Mouse (Mus musculus) embryonic facial prominence, embryonic 12.5 days (tissue): ENCODE measurements around the gene Pdlim5. TPM values are rescaled to one million over a fixed set of nuclear protein-coding genes. Genes with fewer than 3 reads are reported as not detected.

Experiments used
- ATAC-seq: fragments of 200-750 bp; cut with Nextera tagmentation; 2 replicates; pipeline ENCODE4 v1.8.0; 2017; ENCODE audit not compliant: insufficient number of reproducible peaks, insufficient read depth, low FRiP score, low TSS enrichment
- H3K27ac ChIP-seq: fragments of 300-500 bp; sonication (generic); 2 replicates; pipeline ENCODE4 v1.5.1; 2016; ENCODE audit warnings: mild to moderate bottlenecking
- H3K27me3 ChIP-seq: fragments of 300-500 bp; sonication (generic); 2 replicates; pipeline ENCODE4 v1.6.1; 2016; ENCODE audit warnings: mild to moderate bottlenecking, moderate library complexity
- H3K36me3 ChIP-seq: fragments of 300-500 bp; sonication (generic); 2 replicates; pipeline ENCODE4 v1.6.1; 2016; ENCODE audit warnings: mild to moderate bottlenecking
- H3K4me1 ChIP-seq: fragments of 300-500 bp; sonication (generic); 2 replicates; pipeline ENCODE4 v1.6.1; 2016
- H3K4me2 ChIP-seq: fragments of 300-500 bp; sonication (generic); replicated peaks from 2 replicates; pipeline ENCODE4 v1.6.1; 2016; ENCODE audit warnings: mild to moderate bottlenecking, moderate library complexity
- H3K4me3 ChIP-seq: fragments of 300-500 bp; sonication (generic); 2 replicates; pipeline ENCODE4 v1.5.1; 2016; ENCODE audit warnings: mild to moderate bottlenecking
- H3K9ac ChIP-seq: fragments of 300-500 bp; sonication (generic); 2 replicates; pipeline ENCODE4 v1.6.1; 2016; ENCODE audit warnings: mild to moderate bottlenecking, moderate library complexity
- H3K9me3 ChIP-seq: fragments of 300-500 bp; sonication (generic); 2 replicates; pipeline ENCODE4 v1.6.1; 2016; ENCODE audit warnings: mild to moderate bottlenecking, moderate library complexity
- WGBS: fragments of 180-500 bp; shearing (Covaris S2); methylation state at CpG from one replicate; pipeline ENCODE4 v1.1.7; 2016; 5-methylcytosine and 5-hydroxymethylcytosine counted together
- polyA plus RNA-seq: library from polyadenylated mRNA; unstranded; fragments of >200 nt; fragmentation: Nextera tagmentation; extraction: Ambion mirVana; gene quantifications from 2 replicates; pipeline ENCODE4 v1.2.1, GENCODE M21; 2016

The Pdlim5 gene
- polyA plus RNA-seq, 1 experiment from 2014 or later: 16.2 TPM

GRCm38 (mm10) chr3:142434127-142434785 lies 38.8 kb upstream of the Pdlim5 start:
- no peak overlapping the region for H3K9ac ChIP-seq
- ATAC-seq: no peak
- H3K36me3 ChIP-seq: no peaks in the 10 kb centered on the region
- H3K27ac ChIP-seq: no peak overlapping the region
- H3K27me3 ChIP-seq: no peaks in the 10 kb centered on the region
- H3K4me1 ChIP-seq: 0 out of 2 replicates have a peak, but pooled peaks cover 6% of the 10 kb centered on the region
- H3K9me3 ChIP-seq: no peaks in the 10 kb centered on the region
- no peak overlapping the region for H3K4me3 ChIP-seq
- WGBS: 73% methylated on average over 7 of the region's 7 CpGs
- H3K4me2 ChIP-seq: no peak overlapping the region

DNA sequence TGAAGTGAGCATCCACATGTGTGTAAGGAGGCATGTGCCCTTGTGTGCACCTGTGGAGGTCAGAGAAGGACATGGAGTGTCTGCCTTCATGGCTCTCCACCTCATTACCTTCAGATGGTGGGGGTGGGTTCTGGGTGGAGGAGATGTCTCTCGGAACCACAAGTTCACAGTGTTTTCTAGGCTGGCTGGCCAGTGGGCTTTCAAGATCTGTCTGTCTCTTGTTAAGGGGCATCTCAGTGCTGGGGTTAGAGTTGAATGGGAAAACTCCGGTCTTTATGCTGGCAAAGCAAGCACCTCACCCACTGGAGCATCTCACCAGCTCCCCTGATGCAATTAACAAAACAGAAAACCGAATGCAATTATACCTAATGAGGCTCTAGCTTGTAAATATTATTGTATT lies 36.0 kb upstream of the Pdlim5 start:
- Histone ChIP-seq H3K4me1 (no peaks in the 10 kb centered on the region), H3K27ac (no peak overlapping the region), H3K9me3 (no peaks in the 10 kb centered on the region), H3K4me2 (no peak overlapping the region), H3K27me3 (no peaks in the 10 kb centered on the region), H3K4me3 (no peak overlapping the region), H3K36me3 (no peaks in the 10 kb centered on the region), H3K9ac (no peak overlapping the region)
- 71% methylated on average over 3 of the region's 3 CpGs for WGBS
- no peak for ATAC-seq

DNA sequence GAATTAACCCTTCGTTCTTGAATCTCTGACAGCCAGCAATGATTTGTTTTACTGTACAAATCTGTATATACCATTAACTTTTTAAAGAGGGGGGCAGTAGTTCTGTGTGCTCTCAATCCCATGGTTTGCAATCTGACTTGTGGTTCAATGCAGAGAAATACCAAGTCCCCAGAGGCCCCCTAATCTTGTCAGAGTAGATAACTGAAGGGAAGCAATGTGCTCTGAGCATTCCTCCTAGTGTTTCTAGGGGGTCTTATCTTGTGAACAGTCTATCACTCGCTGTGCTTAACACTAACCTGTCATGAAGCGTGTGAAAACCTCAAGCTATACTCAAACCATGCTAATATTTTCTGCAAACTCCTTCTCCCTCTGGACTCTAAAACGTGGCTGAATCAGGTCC lies 34.6 kb upstream of the Pdlim5 start:
- H3K9me3 ChIP-seq: no peaks in the 10 kb centered on the region
- 77% methylated on average over 4 of the region's 4 CpGs for WGBS
- H3K4me3 ChIP-seq: no peak overlapping the region
- H3K36me3 ChIP-seq: no peaks in the 10 kb centered on the region
- no peaks in the 10 kb centered on the region for H3K27me3 ChIP-seq
- H3K4me2 ChIP-seq: no peak overlapping the region
- H3K4me1 ChIP-seq: no peaks in the 10 kb centered on the region
- H3K27ac ChIP-seq: no peak overlapping the region
- ATAC-seq: no peak
- H3K9ac ChIP-seq: no peak overlapping the region

DNA sequence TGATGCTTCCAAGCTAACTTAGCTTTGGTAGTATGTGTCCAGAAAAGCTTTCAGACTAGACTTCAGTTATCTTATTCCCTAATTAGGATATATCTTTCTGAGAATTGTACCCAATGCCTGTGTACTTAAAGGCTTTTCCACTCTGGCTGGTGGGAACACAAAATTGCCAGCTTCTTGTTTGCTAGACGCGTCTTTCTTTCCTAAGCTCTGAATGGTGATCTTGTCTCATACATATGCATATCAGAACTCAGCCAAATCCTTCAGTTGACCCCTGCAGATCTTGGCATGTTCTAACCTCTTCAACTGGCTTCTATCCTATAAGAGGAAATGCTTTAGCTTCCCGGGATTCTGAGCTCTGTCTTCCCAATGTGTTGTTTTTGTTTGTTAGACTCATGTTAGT lies 31.3 kb upstream of the Pdlim5 start:
- ATAC-seq: no peak
- Histone ChIP-seq H3K9ac (no peak overlapping the region), H3K27ac (no peak overlapping the region), H3K4me2 (no peak overlapping the region), H3K27me3 (no peaks in the 10 kb centered on the region), H3K4me1 (no peaks in the 10 kb centered on the region), H3K36me3 (no peaks in the 10 kb centered on the region), H3K4me3 (no peak overlapping the region), H3K9me3 (no peaks in the 10 kb centered on the region)
- WGBS: 68% methylated on average over 3 of the region's 3 CpGs

DNA sequence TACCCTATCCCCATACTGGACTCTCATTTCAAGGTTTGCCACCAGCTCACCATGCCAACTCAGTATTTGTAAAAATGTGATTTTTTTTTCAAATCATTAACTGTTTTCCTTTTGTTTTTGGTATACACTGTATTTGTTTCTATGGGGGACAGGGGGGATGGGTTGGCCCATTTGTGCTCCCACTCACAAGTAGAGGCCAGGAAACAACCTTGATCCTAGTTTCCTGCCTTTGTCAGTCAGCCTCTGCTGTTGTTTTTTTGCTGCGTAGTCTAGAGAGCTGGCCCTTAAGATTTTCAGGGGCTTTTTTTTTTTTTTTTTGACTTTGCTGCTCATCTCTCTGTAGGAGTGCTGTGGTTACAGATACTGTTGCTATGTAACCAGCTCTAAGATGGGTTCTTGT lies 28.6 kb upstream of the Pdlim5 start:
- Histone ChIP-seq H3K4me3 (no peak overlapping the region), H3K36me3 (no peaks in the 10 kb centered on the region), H3K27ac (no peak overlapping the region), H3K9ac (no peak overlapping the region), H3K9me3 (no peaks in the 10 kb centered on the region), H3K4me2 (no peak overlapping the region), H3K4me1 (no peaks in the 10 kb centered on the region), H3K27me3 (no peaks in the 10 kb centered on the region)
- 83% methylated on average over 1 of the region's 1 CpGs for WGBS
- ATAC-seq: no peak

- Histone ChIP-seq H3K4me1 (no peaks in the 10 kb centered on the region), H3K27ac (no peak overlapping the region), H3K9ac (no peak overlapping the region), H3K4me2 (no peak overlapping the region), H3K36me3 (no peaks in the 10 kb centered on the region), H3K9me3 (no peaks in the 10 kb centered on the region), H3K4me3 (no peak overlapping the region), H3K27me3 (no peaks in the 10 kb centered on the region)
- no peak for ATAC-seq
- 55% methylated on average over 4 of the region's 4 CpGs for WGBS
Observed at GRCm38 (mm10) chr3:142423501-142423917, 28.0 kb upstream of the Pdlim5 start.

GRCm38 (mm10) chr3:142422229-142422628 lies 26.7 kb upstream of the Pdlim5 start:
- 88% methylated on average over 4 of the region's 4 CpGs for WGBS
- Histone ChIP-seq H3K4me3 (no peak overlapping the region), H3K9ac (no peak overlapping the region), H3K36me3 (no peaks in the 10 kb centered on the region), H3K27me3 (no peaks in the 10 kb centered on the region), H3K4me2 (no peak overlapping the region), H3K4me1 (no peaks in the 10 kb centered on the region), H3K27ac (no peak overlapping the region), H3K9me3 (no peaks in the 10 kb centered on the region)
- no peak for ATAC-seq

GRCm38 (mm10) chr3:142421470-142421869 lies 26.0 kb upstream of the Pdlim5 start:
- no peaks in the 10 kb centered on the region for H3K9me3 ChIP-seq
- H3K27me3 ChIP-seq: no peaks in the 10 kb centered on the region
- H3K4me2 ChIP-seq: no peak overlapping the region
- no peak overlapping the region for H3K9ac ChIP-seq
- H3K4me3 ChIP-seq: no peak overlapping the region
- H3K36me3 ChIP-seq: no peaks in the 10 kb centered on the region
- ATAC-seq: no peak
- no peak overlapping the region for H3K27ac ChIP-seq
- WGBS: 83% methylated on average over 3 of the region's 3 CpGs
- no peaks in the 10 kb centered on the region for H3K4me1 ChIP-seq

DNA sequence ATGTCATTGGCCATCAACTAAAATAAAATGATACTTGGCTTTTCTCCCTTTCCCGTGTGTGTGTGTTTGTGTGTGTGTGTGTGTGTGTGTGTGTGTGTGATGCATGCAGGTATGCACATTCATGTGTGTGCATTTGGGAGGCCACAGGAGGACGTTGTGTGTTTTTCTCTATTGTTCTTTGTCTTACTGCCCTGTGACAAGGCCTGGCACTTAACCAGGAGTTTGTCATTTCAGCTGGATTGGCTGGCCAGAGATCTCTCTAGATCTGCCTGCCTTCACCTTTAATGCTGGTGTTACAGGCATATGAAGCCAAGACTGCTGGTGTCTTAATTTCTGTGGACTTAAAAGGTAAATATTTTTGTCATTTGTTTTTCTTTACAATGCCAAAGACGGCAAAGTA lies 22.5 kb upstream of the Pdlim5 start:
- H3K27me3 ChIP-seq: no peaks in the 10 kb centered on the region
- H3K9ac ChIP-seq: no peak overlapping the region
- H3K4me3 ChIP-seq: no peak overlapping the region
- H3K4me1 ChIP-seq: no peaks in the 10 kb centered on the region
- H3K36me3 ChIP-seq: no peaks in the 10 kb centered on the region
- 63% methylated on average over 3 of the region's 3 CpGs for WGBS
- no peak overlapping the region for H3K27ac ChIP-seq
- no peaks in the 10 kb centered on the region for H3K9me3 ChIP-seq
- ATAC-seq: no peak
- H3K4me2 ChIP-seq: no peak overlapping the region

- no peaks in the 10 kb centered on the region for H3K36me3 ChIP-seq
- H3K27me3 ChIP-seq: no peaks in the 10 kb centered on the region
- no peaks in the 10 kb centered on the region for H3K4me1 ChIP-seq
- no peak for ATAC-seq
- no peak overlapping the region for H3K4me3 ChIP-seq
- H3K9me3 ChIP-seq: no peaks in the 10 kb centered on the region
- WGBS: 82% methylated on average over 4 of the region's 4 CpGs
- no peak overlapping the region for H3K27ac ChIP-seq
- H3K9ac ChIP-seq: no peak overlapping the region
- no peak overlapping the region for H3K4me2 ChIP-seq
Observed at GRCm38 (mm10) chr3:142413345-142413885, 17.9 kb upstream of the Pdlim5 start.

GRCm38 (mm10) chr3:142410930-142411329 lies 15.4 kb upstream of the Pdlim5 start:
- Histone ChIP-seq H3K27ac (no peak overlapping the region), H3K4me2 (no peak overlapping the region), H3K9me3 (no peaks in the 10 kb centered on the region), H3K4me1 (no peaks in the 10 kb centered on the region), H3K36me3 (no peaks in the 10 kb centered on the region), H3K4me3 (no peak overlapping the region), H3K27me3 (no peaks in the 10 kb centered on the region), H3K9ac (no peak overlapping the region)
- ATAC-seq: no peak

DNA sequence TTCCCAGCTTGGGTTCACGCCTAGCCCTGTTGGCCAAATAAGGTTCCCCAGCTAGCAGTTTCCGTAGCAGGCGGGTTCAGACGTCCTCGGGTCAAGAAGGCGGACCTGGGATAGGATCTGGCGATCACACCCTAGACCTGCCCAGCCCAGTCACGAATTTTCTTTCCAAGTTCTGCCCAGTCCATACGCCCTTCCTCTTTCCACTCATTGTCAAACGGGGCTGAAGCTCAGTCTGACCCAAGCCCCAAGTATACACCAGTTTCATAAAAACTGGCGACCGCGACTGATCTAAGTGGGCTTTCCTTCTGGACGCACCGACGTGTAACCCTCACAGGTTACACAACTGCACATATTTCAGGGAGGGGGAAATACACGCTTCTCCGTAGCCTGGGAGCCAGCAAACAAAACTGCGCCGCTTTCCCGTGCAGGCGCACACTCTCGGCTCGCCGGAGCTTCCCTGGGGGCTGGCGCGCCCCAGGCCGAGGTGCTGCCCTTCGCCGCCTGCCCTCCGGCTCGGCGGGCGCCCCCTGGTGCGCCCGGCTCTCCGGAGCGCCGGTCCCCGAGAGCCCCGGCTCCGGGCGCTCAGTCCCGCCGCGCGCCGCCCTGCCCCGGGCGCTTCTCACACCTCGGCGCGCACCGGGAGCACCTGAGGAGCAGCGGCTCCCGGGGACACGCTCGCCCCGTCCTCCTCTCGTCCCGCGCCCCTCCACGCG lies 544 bp downstream of the Pdlim5 start:
- under 1% methylated on average over 53 of the region's 64 CpGs for WGBS
- ATAC-seq: no peak; the same call in 1 of the 2 replicates
- Histone ChIP-seq H3K36me3 (no peaks in the 10 kb centered on the region), H3K4me3 (peak overlapping the region; percentile 77), H3K4me2 (peak overlapping the region; percentile 82), H3K4me1 (no peaks in the 10 kb centered on the region), H3K9me3 (no peaks in the 10 kb centered on the region), H3K27me3 (0 out of 2 replicates have a peak, but pooled peaks cover 4% of the 10 kb centered on the region), H3K9ac (peak overlapping the region; percentile 67), H3K27ac (peak overlapping the region; percentile 65; the same call in 1 of the 2 replicates)
